Mouse (Mus musculus) liver, adult 2 months (tissue): ENCODE data around the gene Hrh1. TPM values are rescaled to one million over a fixed set of nuclear protein-coding genes. Genes with fewer than 3 reads are reported as not detected.

Experiments
- DNase-seq: peaks from one replicate; pipeline ENCODE4 v3.0.0-alpha.2; 2011; ENCODE audit warnings: low read depth, low spot score; ENCODE audit errors: extremely low read depth
- H3K27ac ChIP-seq: fragments of 200-500 bp; replicated peaks from 2 replicates; pipeline ENCODE4 v1.5.1; 2012; ENCODE audit warnings: low read depth, mild to moderate bottlenecking, control low read depth, inconsistent platforms, low read length; ENCODE audit not compliant: insufficient read depth
- H3K27me3 ChIP-seq: fragments of 200-500 bp; 2 replicates; pipeline ENCODE4 v1.6.1; 2012; ENCODE audit warnings: mild to moderate bottlenecking, moderate library complexity, low read length, inconsistent platforms; ENCODE audit not compliant: control insufficient read depth, insufficient read depth
- H3K36me3 ChIP-seq: fragments of 200-500 bp; 2 replicates; pipeline ENCODE4 v1.6.1; 2012; ENCODE audit warnings: low read length, inconsistent platforms; ENCODE audit not compliant: control insufficient read depth, insufficient read depth
- H3K4me1 ChIP-seq: fragments of 200-500 bp; 2 replicates; pipeline ENCODE4 v1.6.1; 2011; ENCODE audit warnings: low read length; ENCODE audit not compliant: control insufficient read depth, insufficient read depth
- H3K4me3 ChIP-seq: fragments of 200-500 bp; 2 replicates; pipeline ENCODE4 v1.5.1; 2011; ENCODE audit warnings: low read depth, mild to moderate bottlenecking, control low read depth, low read length, moderate library complexity; ENCODE audit not compliant: insufficient read depth
- H3K79me2 ChIP-seq: fragments of 200-500 bp; 2 replicates; pipeline ENCODE4 v1.6.1; 2012; ENCODE audit warnings: inconsistent platforms, mild to moderate bottlenecking, low read length, moderate library complexity; ENCODE audit not compliant: control insufficient read depth, insufficient read depth
- H3K9ac ChIP-seq: fragments of 200-500 bp; 2 replicates; pipeline ENCODE4 v1.6.1; 2012; ENCODE audit warnings: low read depth, mild to moderate bottlenecking, control low read depth, inconsistent platforms, low read length
- CTCF ChIP-seq: fragments of 200-500 bp; IDR thresholded peaks from 2 replicates; pipeline ENCODE4 v1.5.1; 2011; ENCODE audit warnings: low read depth, low read length, control low read depth
- POLR2A ChIP-seq: fragments of 200-500 bp; IDR thresholded peaks from 2 replicates; pipeline ENCODE4 v1.6.1; 2011; ENCODE audit warnings: low read length, control low read depth; ENCODE audit not compliant: insufficient read depth; ENCODE audit errors: extremely low read depth
- WGBS: fragments of 180-500 bp; shearing (Covaris S2); methylation state at CpG from one replicate; pipeline ENCODE4 v1.1.7; 2018; 5-methylcytosine and 5-hydroxymethylcytosine counted together
- polyA plus RNA-seq: library from polyadenylated mRNA; depleted of rRNA; stranded (reverse); fragments of >200 nt; gene quantifications from 2 replicates; pipeline ENCODE4 v1.2.3, GENCODE M21; 2012
- total RNA-seq: library from RNA; depleted of rRNA; stranded (reverse); fragments of >200 nt; gene quantifications from 2 replicates; pipeline ENCODE4 v1.2.3, GENCODE M21; 2014

The Hrh1 gene
- total and polyA plus RNA-seq, 2 experiments = 0.07 TPM; not detected in 1

DNA sequence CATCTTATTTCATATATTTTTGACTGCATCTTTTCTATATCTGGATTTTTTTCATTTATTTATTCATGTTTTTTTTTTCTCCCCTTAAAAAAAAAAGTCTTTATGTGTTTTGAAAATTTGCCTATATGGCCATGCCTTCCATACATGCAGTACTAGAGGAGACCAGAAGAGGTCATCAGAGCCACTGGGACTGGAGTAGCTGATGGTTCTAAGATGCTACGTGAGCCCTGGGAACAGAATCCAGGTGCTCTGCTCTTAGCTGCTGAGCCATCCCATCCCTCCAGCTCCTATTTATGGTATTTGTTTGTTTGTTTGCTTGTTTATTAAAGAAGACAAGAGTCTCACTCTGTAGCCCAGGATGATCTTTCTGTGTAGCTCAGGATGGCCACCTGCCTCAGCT, 8.9 kb downstream of the Hrh1 start:
- Histone ChIP-seq H3K4me3 (no peak overlapping the region), H3K27ac (no peak overlapping the region), H3K4me1 (no peaks in the 10 kb centered on the region; the same call in 1 of the 2 replicates), H3K27me3 (peaks cover 3% of the 10 kb centered on the region; the same call in 1 of the 2 replicates), H3K9ac (no peak overlapping the region), H3K79me2 (no peaks in the 10 kb centered on the region), H3K36me3 (no peaks in the 10 kb centered on the region)
- TF ChIP-seq CTCF (0 out of 2 replicates have a peak, but pooled peaks have one; percentile 25), POLR2A (no peak)
- WGBS = 47% methylated on average over 1 of the region's 1 CpGs
- no peak for DNase-seq

GRCm38 (mm10) chr6:114407049-114407448, 9.3 kb downstream of the Hrh1 start:
- DNase-seq = no peak
- 86% methylated on average over 7 of the region's 7 CpGs for WGBS
- no peak overlapping the region for H3K4me3 ChIP-seq
- no peaks in the 10 kb centered on the region for H3K36me3 ChIP-seq
- no peaks in the 10 kb centered on the region; the same call in 1 of the 2 replicates for H3K4me1 ChIP-seq
- H3K27me3 ChIP-seq = peaks cover 3% of the 10 kb centered on the region; the same call in 1 of the 2 replicates
- TF ChIP-seq POLR2A (no peak), CTCF (no peak)
- H3K27ac ChIP-seq = no peak overlapping the region
- H3K79me2 ChIP-seq = no peaks in the 10 kb centered on the region
- H3K9ac ChIP-seq = no peak overlapping the region

- Histone ChIP-seq H3K4me1 (no peaks in the 10 kb centered on the region; the same call in 1 of the 2 replicates), H3K27me3 (peaks cover 3% of the 10 kb centered on the region; the same call in 1 of the 2 replicates), H3K4me3 (no peak overlapping the region), H3K36me3 (no peaks in the 10 kb centered on the region), H3K27ac (no peak overlapping the region), H3K9ac (no peak overlapping the region), H3K79me2 (no peaks in the 10 kb centered on the region)
- 32% methylated on average over 17 of the region's 17 CpGs for whole genome bisulfite sequencing
- peak; percentile 82 for DNase-seq
- TF ChIP-seq CTCF (peak; percentile 34), POLR2A (no peak)
Observed at GRCm38 (mm10) chr6:114408278-114408677, 10.5 kb downstream of the Hrh1 start.

- Histone ChIP-seq H3K4me1 (no peaks in the 10 kb centered on the region; the same call in 1 of the 2 replicates), H3K27ac (no peak overlapping the region), H3K9ac (no peak overlapping the region), H3K27me3 (peaks cover 2% of the 10 kb centered on the region; the same call in 1 of the 2 replicates), H3K4me3 (no peak overlapping the region), H3K36me3 (no peaks in the 10 kb centered on the region), H3K79me2 (no peaks in the 10 kb centered on the region)
- TF ChIP-seq POLR2A (no peak), CTCF (no peak)
- no peak for DNase-seq
- 60% methylated on average over 8 of the region's 8 CpGs for WGBS
Observed at GRCm38 (mm10) chr6:114411913-114412312, 14.2 kb downstream of the Hrh1 start.

GRCm38 (mm10) chr6:114414510-114414909, 16.8 kb downstream of the Hrh1 start:
- Histone ChIP-seq H3K4me1 (peaks cover 7% of the 10 kb centered on the region; the same call in 1 of the 2 replicates), H3K79me2 (no peaks in the 10 kb centered on the region), H3K27me3 (no peaks in the 10 kb centered on the region), H3K36me3 (no peaks in the 10 kb centered on the region), H3K27ac (no peak overlapping the region), H3K4me3 (no peak overlapping the region), H3K9ac (no peak overlapping the region)
- no peak for TF ChIP-seq CTCF
- no peak for TF ChIP-seq POLR2A
- WGBS = 73% methylated on average over 8 of the region's 8 CpGs
- no peak for DNase-seq

- 17% methylated on average over 2 of the region's 2 CpGs for WGBS
- H3K36me3 ChIP-seq = no peaks in the 10 kb centered on the region
- H3K27me3 ChIP-seq = no peaks in the 10 kb centered on the region
- H3K4me1 ChIP-seq = peaks cover 7% of the 10 kb centered on the region; the same call in 1 of the 2 replicates
- H3K9ac ChIP-seq = no peak overlapping the region
- H3K27ac ChIP-seq = no peak overlapping the region
- no peak overlapping the region for H3K4me3 ChIP-seq
- peak; percentile 88 for DNase-seq
- TF ChIP-seq CTCF (no peak), POLR2A (no peak)
- H3K79me2 ChIP-seq = no peaks in the 10 kb centered on the region
Observed at GRCm38 (mm10) chr6:114418037-114418436, 20.3 kb downstream of the Hrh1 start.
